Mouse (Mus musculus): ENCODE measurements around the gene Cops6.

DNA sequence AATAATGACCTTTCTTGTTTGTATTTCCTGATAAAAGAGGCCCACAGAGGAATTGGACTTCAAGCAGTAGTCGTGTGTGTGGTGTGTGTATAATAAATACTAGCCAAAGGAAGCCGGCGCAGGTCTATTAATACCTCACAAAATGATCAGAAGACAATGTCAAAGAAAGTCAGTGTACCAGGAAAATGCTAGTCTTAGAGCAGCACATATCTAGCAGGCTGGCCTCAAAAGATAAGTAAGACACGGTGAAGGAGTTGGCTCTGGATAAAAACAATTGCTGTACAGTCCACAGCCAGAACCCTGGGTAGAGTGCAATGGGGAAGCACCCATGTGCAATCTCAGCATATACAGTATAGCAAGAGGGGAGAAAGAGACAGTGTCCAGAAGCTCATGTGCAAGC, 23.6 kb upstream of the Cops6 start:
- TF ChIP-seq CTCF (IDR thresholded peaks at IDR 0.05; ENCODE audit: low read depth) (no peak), EP300 (IDR thresholded peaks at IDR 0.05; ENCODE audit: low read depth) (peak; percentile 36; the same call in 1 of the 2 replicates)

Data from liver, embryonic 14.5 days (tissue).